Mouse (Mus musculus) frontal cortex, adult 2 months (tissue): ENCODE data around the gene Tm6sf1. TPM values are rescaled to one million over a fixed set of nuclear protein-coding genes. Genes with fewer than 3 reads are reported as not detected.
"Not testable (repeated sequence)": the region's sequence is repeated elsewhere in the genome, so short reads cannot be mapped to it uniquely, and the experiment has no call there.

Source experiments
- DNase-seq, 2 experiments: peaks; one replicate each; pipeline ENCODE4 v3.0.0; 2022; ENCODE audit warnings: low spot score in 1 of 2; ENCODE audit errors: extremely low spot score in 1 of 2
- polyA plus RNA-seq: library from polyadenylated mRNA; depleted of rRNA; stranded (reverse); fragments of >200 nt; gene quantifications from 2 replicates; pipeline ENCODE4 v1.2.3, GENCODE M21; 2012; rRNA removed

The Tm6sf1 gene
- polyA plus RNA-seq, result 76.4 and 79.7 TPM in 2 replicates

DNA sequence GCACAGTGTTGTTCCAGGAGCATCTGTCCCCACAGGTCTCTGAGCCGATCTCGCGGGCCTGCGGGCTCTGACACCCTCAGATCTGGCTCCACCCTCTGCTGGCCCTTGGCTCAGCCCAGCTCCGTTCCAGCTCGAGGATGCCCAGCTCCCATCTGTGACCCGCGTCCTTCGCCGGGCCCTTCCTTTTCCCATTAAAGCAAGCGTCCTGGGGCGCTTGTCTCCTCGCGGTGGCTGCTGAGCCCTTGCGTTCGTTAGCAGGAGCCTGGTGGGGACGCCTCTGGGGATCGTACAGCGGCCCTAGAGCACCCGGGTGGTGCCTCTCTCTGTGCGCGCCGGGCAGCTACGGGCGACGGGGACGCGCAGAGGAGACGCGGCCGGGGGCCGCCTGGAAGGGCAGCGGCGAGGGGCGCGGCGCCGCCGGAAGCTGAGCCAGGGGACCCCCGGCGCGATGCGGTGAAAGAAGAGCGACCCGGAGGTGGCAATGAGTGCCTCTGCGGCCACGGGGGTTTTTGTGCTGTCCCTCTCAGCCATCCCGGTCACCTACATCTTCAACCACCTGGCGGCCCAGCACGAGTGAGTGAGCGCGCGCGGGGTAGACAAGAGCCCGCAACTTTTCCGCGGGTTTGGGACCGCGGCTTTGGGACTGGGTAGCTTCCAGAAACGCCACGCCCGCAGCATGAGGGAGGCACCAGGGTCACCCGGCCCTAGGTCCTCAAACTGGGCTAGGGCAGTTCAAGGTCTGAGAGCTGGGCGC is at the start of gene Tm6sf1:
TSS of gene Tm6sf1 (plus strand) at position 34 of the 754 bp plus-strand sequence.
- no peak for DNase-seq

DNA sequence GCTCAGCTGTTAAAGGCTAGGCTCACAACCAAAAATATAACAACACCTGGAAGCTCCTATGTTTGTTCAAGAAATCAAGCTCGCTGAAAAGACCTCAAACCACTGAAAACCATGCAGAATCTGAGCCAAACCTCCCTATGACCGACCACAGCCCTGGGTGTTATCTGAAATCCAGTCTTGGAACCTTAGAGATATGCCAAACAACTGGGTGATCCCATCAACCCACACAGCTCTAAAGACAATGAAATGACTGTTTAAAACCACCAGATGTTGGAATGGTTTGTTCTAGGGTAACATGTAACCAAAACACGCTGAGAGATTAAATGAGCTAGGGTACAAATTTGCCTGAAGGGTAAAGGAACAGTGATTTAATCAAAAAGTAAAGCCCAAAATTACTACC is 33.9 kb upstream of the Tm6sf1 start:
- DNase-seq, result no peak

DNA sequence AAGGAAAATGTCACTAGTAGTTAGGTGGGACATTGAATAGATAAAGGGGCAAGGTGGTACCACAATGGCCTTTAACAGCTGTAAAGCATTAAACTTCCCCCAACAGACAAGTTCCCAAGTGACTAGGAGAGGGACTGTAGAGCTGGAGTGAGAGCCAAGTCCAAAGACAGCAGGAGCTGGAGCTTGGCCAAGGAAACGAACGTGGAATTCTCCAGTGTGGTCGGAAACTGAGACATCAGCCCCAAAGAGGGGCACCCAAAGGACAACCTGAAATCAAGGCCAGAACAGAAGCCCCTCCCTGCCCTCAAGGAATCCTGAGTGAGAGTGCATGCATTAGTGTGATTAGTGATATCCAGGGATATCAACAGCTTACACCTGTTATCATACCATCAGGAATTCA is 33.4 kb upstream of the Tm6sf1 start:
- DNase-seq, result no peak

DNA sequence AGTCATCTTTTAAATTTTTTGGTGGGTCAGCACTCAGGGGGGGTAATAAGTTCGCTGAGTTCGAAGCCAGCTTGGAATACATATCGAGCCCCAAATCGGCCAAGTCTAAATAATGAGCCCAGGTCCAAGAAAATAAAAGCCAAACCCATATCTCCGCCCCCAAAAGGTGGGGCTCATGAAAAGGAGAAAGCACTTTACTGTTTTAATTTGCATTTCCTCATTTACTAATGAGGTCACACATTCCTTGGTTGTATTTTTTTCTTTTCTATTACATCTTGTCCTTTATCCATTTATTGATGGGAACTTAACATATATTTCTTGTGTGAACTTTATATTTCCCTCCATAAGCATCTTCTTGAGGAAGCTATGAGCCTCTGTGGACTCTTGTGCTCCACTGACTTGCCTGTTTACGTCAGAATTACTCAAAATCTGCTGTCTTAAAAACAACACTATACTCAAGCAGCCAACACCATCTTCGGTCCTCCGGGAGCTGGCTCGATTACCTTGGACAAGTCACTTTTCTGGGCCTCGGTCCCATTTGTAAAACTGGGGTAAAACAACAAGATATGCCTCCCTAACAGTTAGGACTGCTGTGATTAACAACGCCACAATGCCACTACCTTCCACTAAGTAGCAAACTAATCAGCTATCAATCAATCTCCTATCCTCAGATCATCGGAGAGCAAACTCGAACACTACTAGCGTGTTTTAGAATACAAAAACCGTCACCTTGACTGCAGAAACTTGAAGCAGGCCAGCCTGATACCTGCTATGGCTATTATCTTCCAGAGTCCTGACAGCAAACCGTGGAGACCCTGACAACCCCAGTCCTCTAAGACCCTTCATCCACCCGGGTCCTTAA is 30.8 kb upstream of the Tm6sf1 start:
- DNase-seq, result no peak

DNA sequence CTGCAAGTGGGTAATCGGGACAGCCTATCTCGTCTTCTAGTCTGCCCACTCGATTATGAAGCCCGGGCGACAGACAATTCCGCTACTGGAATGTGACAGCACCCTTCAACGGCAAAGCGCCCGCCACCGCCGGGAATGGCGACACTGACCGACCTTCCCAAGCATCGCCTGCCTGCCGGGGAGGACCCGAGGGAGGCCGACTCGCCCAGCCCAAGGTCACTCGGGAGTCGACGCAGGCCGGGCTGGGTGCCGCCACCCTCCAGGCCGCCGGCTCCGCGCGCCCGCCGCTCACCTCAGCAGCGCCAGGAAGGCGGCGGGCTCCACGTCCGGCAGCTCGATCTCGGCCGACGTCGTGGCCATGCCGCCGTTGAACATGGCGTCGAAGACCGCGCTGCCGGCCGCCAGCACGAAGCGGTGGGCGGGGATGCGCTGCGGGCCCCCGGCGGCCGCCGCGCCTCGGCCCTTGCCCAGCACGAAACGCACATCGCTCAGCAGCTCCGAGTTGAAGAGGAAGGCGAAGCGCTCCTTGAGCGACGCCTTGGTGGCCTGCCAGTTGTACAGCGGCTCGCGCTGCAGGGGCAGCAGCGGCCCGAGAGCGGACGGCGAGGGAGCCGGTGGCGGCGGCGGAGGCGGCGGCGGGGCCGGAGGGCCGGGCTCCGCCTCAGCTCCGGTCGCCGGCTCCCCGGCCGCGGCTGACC is 30.0 kb upstream of the Tm6sf1 start:
- peak in 1 of 2 experiments; percentile 53 for DNase-seq

DNA sequence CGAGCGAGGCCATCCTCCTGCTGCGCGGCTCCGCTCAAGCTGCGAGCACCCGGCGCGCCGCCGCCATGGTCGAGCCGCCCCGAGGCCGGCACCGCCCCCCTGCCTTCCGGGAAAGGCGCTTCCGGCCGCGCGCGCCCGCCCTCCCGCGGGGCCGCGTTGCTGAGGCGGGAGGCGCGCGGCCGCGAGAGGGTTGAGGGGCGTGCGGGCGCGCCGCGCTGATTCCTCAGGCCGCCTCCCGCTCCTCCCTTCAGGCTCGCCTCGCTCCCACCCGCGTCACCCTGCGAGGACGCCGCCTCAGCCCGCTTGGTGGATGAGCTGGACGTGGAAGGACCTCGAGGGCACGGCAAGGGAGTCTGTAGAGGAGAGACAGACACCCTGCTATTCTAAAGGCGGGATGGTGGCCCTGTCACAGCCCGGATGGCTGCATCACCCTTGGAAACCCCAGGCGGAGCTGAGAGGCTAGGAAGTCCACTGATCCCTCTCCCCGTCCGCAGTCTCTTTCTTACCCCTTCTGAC is 29.4 kb upstream of the Tm6sf1 start, which contains the start of gene Btbd1:
TSS of gene Btbd1 (minus strand) at position 53 of the 516 bp plus-strand sequence.
- DNase-seq, result peak; percentile 38 to 82

DNA sequence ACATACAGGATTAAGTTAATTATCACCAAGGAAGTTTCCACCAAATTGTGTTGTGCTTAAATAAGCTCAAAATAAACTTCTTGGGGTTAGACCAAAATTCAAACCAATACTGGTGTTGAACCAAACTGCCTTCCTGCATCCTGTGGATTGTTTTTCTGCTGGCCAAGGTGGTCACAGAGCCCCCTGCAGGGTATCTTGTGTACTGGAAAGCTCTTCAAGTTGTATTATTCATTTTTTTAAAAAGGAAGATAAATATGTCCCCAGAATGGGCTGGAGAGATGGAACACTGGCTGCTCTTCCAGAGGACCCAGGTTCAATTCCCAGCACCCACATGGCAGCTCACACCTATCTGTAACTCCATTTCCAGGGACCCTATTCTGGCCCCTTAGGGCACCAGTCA is 24.0 kb upstream of the Tm6sf1 start:
- no peak for DNase-seq

DNA sequence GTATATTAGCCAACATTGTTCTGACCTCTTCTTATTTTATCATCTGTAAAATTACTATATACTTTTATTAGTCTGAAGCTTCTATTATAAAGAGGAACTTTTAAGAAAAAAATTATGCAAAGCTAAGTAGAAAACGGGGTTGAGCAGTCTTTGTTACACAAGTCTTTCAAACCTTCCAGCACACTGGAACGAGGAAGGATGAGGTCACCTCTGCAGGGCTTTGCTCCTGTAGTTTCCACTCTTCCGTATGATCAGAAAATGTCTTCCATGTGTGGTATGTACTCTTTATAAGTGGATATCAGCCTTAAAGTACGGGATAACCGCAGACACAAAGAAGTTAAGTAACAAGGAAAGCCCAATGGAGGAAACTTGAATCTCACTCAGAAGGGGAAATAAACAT is 23.4 kb upstream of the Tm6sf1 start:
- no peak for DNase-seq

DNA sequence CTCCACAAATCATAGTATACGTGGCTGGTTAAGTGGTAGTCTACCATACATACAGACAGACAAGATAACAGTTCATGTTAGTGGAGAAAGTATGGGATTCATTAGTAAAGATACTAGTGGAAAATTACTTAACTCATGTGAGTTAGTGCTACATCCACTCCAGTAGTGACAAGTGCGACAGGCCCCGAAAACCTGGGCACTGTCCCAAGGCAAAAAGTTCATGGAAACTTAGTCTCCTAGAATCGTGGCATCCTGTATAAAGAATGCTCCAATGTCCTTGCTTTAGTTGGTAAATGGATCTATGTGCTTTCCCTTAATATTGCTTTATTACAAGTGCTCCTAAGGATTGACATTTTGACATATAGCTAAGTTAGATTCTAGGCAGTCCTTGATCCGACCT is 21.0 kb upstream of the Tm6sf1 start:
- DNase-seq, result not testable (repeated sequence)

DNA sequence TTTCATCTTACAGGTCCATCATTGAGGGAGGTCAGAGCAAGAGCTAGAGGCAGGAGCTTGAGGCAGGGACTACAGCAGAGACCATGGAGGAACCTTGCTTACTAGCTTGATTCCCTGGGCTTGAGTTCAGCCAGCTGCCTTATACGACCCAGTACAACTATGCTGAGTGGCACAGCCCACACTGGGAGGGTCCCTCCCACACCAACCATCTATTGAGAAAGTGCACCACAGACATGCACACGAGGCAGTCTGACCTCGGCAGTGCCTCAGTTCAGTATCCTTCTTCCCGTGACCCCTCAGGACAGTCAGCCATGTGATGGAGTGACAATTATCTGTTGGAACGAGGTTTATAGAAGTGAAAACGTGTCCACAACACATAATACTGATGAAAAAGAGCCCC is 19.1 kb upstream of the Tm6sf1 start:
- no peak for DNase-seq

DNA sequence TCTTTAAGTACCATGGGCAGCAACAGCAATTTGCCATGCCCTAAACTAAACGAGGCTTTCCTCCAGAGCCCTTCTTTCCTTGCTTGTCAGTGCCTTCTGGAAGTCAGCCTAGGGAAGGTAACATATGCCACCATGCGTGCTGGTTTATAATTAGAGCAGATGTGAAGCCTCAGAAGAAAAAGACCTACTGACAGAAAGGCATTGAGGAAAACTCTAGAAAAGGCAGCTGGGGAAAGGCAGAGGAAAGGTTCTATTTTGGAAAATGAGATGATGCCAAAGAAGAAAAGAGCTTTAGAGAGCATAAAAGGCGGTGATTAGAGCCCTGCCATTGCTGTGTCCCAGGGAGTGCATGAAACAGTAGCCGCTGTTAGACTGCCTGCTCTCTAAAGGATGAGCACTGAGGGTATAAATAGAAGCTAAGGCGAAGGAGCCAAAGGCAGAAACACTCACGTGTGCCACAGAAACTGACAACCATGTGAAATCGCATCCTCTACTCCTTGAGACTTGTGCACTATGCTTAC is 18.1 kb upstream of the Tm6sf1 start:
- DNase-seq, result peak in 1 of 2 experiments; percentile 77

DNA sequence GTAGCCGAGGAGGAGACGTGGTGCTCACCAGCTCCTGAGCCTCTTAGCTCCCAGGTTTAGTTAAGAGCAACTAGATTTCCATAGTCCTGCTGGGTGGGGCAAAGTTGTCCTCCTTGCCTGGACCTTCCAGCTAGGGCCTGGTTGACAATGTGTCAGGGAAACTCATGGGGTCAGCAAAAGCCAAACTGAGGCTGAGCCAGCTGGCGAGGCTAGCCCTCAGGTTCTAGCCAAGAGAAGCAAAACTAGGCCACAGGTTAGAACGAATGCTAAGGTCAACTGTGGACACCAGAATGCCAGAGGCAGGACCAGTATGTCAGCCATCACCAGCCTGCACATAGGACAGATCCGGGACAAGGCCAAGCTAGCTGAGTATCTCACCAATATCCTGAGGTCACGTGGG is 17.4 kb upstream of the Tm6sf1 start:
- no peak for DNase-seq

DNA sequence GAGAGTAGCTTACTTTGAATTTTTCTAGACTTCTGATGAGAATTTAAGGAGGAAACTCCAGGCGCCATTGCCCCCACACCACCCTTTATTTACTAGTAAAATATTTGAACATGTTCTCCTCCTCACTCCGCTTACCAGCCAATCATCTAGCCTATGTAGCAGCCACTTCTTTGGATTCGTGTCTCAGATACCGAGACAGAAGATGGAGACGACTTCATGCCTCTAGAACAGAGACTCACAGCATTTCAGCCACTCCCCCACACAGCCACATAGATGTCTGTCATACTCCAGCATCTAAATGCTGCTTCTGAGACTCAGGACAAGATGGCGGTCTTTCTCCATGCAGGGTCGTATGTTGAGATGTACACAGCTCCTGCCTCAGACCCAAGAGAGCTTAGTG is 16.7 kb upstream of the Tm6sf1 start:
- no peak for DNase-seq

DNA sequence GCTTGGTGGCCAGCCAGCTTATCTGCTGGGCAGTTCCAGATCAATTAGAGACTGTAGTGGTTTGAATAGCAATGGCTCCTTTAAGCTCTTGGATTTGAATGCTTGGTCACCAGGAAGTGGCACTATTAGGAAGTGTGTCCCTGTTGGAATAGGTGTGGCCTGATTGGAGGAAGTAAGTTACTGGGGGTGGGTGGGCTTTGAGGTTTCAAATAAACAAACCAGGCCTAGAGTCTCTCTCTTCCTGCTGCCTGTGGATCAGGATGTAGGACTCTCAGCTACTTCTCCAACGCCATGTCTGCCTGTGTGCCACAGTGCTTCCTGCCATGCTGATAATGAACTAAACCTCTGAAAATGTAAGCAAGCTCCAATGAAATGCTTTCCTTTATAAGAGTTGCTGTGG is 15.8 kb upstream of the Tm6sf1 start:
- no peak for DNase-seq

DNA sequence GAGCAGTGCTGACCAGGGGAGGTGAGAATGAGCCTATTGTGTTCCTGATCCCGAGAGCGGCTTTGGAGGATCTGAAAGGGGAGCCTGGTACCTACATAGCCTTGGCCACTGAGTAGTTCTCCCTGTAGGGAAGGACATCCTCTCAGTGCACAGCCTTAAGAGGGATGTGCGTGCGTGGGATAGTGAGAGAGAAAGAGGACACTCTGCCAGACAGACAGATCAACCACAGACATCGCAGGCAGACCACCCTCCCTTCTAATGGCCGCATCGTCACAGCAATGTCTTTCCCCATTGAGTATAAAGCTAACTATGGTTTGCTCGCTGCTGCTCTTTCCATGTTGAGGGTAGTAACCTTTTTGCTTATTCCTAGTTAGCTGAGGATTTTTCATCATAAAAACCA is 14.9 kb upstream of the Tm6sf1 start:
- no peak for DNase-seq

DNA sequence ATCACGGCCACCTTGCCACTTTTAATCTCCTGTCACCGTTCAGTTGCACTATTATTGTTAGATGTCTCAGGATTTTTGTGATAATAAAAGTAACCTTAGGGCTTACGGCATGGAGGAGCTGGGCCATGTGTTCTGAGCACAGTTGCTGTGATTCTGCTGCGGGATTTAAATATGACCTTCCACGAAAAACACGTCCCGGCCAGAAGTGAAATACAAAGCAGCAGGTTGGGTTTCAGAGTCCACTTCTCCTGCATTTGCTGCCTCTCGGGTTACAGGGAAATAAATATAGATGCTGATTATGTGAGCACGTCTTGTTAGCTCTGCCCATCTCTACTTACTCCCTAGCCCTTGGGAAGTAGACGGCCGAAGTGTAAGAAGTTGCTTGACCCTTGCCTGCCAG is 14.0 kb upstream of the Tm6sf1 start:
- no peak for DNase-seq

DNA sequence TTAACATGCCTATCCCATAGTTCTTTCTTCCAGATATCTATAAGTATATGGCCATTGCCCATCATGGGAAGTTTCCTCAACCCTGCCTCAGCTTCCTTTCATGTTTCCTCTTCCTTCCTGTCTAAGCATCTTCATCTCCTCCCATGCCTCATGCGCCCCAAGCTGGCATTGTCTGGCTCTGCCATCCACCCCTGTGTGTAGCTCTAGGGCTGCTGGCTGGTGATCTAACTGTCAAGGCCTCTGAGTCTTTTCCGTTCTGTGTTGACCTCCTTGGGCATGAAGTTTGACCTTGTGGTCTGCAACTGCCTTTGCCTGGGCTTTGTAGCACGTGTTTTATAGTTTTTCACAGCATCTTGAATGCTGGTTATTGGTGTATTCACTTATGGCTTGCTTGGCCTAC is 13.5 kb upstream of the Tm6sf1 start:
- DNase-seq, result no peak

DNA sequence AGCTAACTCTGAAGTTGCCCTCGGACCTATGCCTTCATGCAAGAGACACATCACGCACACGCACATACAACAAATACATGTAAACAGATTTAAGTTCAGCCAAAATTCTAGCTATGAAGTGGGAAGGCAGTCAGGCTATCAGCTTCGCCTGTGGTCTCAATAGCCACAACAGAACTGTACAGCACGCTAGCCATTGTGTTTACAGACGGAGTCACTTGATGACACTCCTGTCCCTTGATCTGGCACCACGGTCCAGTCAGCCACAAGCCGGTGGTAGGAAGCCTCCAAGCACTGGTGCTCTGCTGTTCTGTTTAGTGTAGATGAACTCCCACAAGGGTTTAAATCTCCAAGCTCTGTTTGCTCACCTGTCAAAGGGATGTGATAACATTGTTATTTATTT is 12.8 kb upstream of the Tm6sf1 start:
- DNase-seq, result no peak

DNA sequence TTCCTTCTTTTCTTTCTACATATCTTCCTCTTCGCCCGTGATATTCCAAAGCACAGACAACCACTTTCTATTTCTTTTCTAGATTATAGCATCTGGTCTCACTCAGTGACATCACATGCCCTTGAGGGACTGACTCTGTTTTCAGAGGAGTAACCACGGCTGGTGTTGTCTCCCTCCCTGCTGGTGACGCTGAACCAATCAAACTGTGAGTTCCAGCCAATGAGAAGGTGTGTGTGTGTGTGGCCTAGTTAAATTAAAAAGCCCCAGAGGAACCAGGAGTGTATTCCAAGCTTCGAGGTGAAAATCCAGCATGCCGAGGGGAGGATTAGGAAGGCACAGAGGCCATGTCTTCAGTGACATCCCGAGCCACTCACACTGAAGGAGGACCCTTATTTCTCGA is 11.8 kb upstream of the Tm6sf1 start:
- DNase-seq, result no peak

DNA sequence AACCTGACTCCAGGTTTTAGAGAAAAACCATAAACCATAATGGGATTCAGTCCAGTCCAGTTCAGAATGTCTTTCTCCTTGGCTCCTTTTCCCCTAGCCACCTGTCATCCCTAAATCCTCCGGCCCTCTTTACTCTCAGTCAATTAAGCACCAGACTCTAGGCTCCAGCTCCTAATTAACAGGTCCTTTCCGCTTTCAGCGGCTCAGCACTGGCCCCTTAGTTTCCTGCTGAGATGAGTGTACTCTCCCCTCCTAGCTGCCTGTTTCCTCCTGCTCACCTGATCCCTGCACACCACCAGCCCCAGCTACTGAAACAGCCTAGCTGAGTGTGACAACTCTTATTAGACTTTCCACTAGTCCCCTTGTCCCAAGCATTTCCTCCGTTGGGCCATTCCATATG is 11.0 kb upstream of the Tm6sf1 start:
- DNase-seq, result no peak

DNA sequence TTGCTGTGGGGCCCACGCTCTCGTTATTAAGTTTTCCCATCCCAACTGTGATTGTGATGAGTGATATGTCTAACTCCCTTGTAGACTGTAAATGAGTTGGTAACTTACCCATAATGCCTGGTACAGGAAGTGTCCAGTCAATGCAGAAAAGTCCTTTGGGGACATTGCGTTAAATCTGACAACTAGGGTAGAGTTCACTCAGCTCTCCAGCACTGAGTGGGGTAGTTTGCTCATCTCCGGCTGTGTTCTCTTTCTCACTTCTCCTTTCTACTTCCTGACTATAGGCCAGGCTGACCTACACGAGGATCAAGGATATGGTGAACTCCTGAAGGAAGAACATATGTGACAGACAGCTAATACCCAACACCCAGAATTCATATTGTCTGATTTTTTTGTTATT is 9.6 kb upstream of the Tm6sf1 start:
- DNase-seq, result no peak
